Mouse (Mus musculus) brain, embryonic 14.5 days (tissue): ENCODE measurements at regions not wholly inside any gene's neighbourhood (a gene's known extent, or its start where the extent isn't known, plus 50 kb on each side); places are given as distances from the start of the nearest gene placed in this dataset.
A peak's percentile ranks its signal among the peaks of the same experiment; 100 is the strongest.

Experiments
- DNase-seq: peaks from one replicate; pipeline ENCODE4 v3.0.0-alpha.2; 2011; ENCODE audit warnings: low read depth
- CTCF ChIP-seq: fragments of 200-500 bp; IDR thresholded peaks from 2 replicates; pipeline ENCODE4 v1.5.1; 2012; ENCODE audit warnings: inconsistent platforms, mild to moderate bottlenecking, moderate library complexity, borderline replicate concordance; ENCODE audit not compliant: insufficient read depth, insufficient read length; ENCODE audit errors: extremely low read depth
- POLR2A ChIP-seq: fragments of 200-500 bp; IDR thresholded peaks from 2 replicates; pipeline ENCODE4 v1.6.1; 2012; ENCODE audit warnings: mild to moderate bottlenecking, inconsistent platforms, borderline replicate concordance; ENCODE audit not compliant: poor library complexity, insufficient read depth, insufficient read length, severe bottlenecking; ENCODE audit errors: extremely low read depth

- TF ChIP-seq CTCF (no peak), POLR2A (no peak)
- DNase-seq: no peak
Observed at GRCm38 (mm10) chr12:35283407-35283806, 236.4 kb downstream of the Snx13 start.

- DNase-seq: no peak
- TF ChIP-seq POLR2A (no peak), CTCF (no peak)
Observed at GRCm38 (mm10) chr12:35269465-35269864, 222.5 kb downstream of the Snx13 start.

GRCm38 (mm10) chr12:35268006-35268405 is 221.0 kb downstream of the Snx13 start:
- DNase-seq: no peak
- TF ChIP-seq CTCF (no peak), POLR2A (no peak)

- DNase-seq: peak; percentile 9
- TF ChIP-seq POLR2A (no peak), CTCF (no peak)
Observed at GRCm38 (mm10) chr12:35267023-35267654, 220.2 kb downstream of the Snx13 start.

- no peak for TF ChIP-seq CTCF
- no peak for TF ChIP-seq POLR2A
- no peak for DNase-seq
Observed at GRCm38 (mm10) chr12:35259781-35260180, 212.8 kb downstream of the Snx13 start.

- DNase-seq: no peak
- no peak for TF ChIP-seq CTCF
- no peak for TF ChIP-seq POLR2A
Observed at GRCm38 (mm10) chr12:35255723-35256401, 208.9 kb downstream of the Snx13 start.

GRCm38 (mm10) chr12:35248476-35248875 is 201.5 kb downstream of the Snx13 start:
- TF ChIP-seq POLR2A (no peak), CTCF (no peak)
- no peak for DNase-seq

GRCm38 (mm10) chr12:35246226-35247014 is 199.4 kb downstream of the Snx13 start:
- TF ChIP-seq POLR2A (no peak), CTCF (no peak)

GRCm38 (mm10) chr12:35232322-35232673 is 185.3 kb downstream of the Snx13 start:
- TF ChIP-seq POLR2A: no peak
- TF ChIP-seq CTCF: no peak
- DNase-seq: peak; percentile 92

More at GRCm38 (mm10) chr12:35246226-35247014, 199.4 kb downstream of the Snx13 start:
- DNase-seq: no peak

GRCm38 (mm10) chr12:35231414-35232321 is 184.7 kb downstream of the Snx13 start:
- peak; percentile 81 for DNase-seq
- TF ChIP-seq POLR2A (no peak), CTCF (no peak)

- DNase-seq: peak; percentile 33
- peak; percentile 6; the same call in 1 of the 2 replicates for TF ChIP-seq CTCF
- TF ChIP-seq POLR2A: no peak
Observed at GRCm38 (mm10) chr12:35220429-35220828, 173.4 kb downstream of the Snx13 start.

- DNase-seq: no peak
- no peak for TF ChIP-seq POLR2A
- no peak for TF ChIP-seq CTCF
Observed at GRCm38 (mm10) chr12:35220002-35220401, 173.0 kb downstream of the Snx13 start.

GRCm38 (mm10) chr12:35216725-35217124 is 169.7 kb downstream of the Snx13 start:
- TF ChIP-seq CTCF: no peak
- TF ChIP-seq POLR2A: no peak

GRCm38 (mm10) chr12:35209399-35209798 is 162.4 kb downstream of the Snx13 start:
- no peak for TF ChIP-seq CTCF
- no peak for TF ChIP-seq POLR2A
- DNase-seq: no peak

More at GRCm38 (mm10) chr12:35216725-35217124, 169.7 kb downstream of the Snx13 start:
- DNase-seq: no peak
